Mouse (Mus musculus) cortical plate, adult 2 months (tissue): ENCODE measurements around the gene Nrxn1. TPM values are rescaled to one million over a fixed set of nuclear protein-coding genes. Genes with fewer than 3 reads are reported as not detected.
A peak's percentile ranks its signal among the peaks of the same experiment; 100 is the strongest.

Experiments
- H3K27ac ChIP-seq: fragments of 200-500 bp; 2 replicates; pipeline ENCODE4 v1.5.1; 2012; ENCODE audit warnings: low read length, control low read depth, inconsistent platforms; ENCODE audit not compliant: insufficient read depth
- H3K4me1 ChIP-seq: fragments of 200-500 bp; 2 replicates; pipeline ENCODE4 v1.6.1; 2011; ENCODE audit warnings: low read length; ENCODE audit not compliant: control insufficient read depth, insufficient read depth
- H3K4me3 ChIP-seq: fragments of 200-500 bp; 2 replicates; pipeline ENCODE4 v1.5.1; 2011; ENCODE audit warnings: mild to moderate bottlenecking, low read length, control low read depth; ENCODE audit not compliant: insufficient read depth
- CTCF ChIP-seq: fragments of 200-500 bp; IDR thresholded peaks from 2 replicates; pipeline ENCODE4 v1.5.1; 2011; ENCODE audit warnings: mild to moderate bottlenecking, control low read depth, low read length; ENCODE audit not compliant: insufficient read depth; ENCODE audit errors: extremely low read depth
- POLR2A ChIP-seq: fragments of 200-500 bp; IDR thresholded peaks from 2 replicates; pipeline ENCODE4 v1.6.1; 2011; ENCODE audit warnings: mild to moderate bottlenecking, low read length, control low read depth; ENCODE audit not compliant: insufficient read depth; ENCODE audit errors: extremely low read depth
- polyA plus RNA-seq: library from polyadenylated mRNA; depleted of rRNA; stranded (reverse); fragments of >200 nt; gene quantifications from 2 replicates; pipeline ENCODE4 v1.2.3, GENCODE M21; 2012

Nrxn1 gene
- polyA plus RNA-seq, 1 experiment, result 244 TPM

DNA sequence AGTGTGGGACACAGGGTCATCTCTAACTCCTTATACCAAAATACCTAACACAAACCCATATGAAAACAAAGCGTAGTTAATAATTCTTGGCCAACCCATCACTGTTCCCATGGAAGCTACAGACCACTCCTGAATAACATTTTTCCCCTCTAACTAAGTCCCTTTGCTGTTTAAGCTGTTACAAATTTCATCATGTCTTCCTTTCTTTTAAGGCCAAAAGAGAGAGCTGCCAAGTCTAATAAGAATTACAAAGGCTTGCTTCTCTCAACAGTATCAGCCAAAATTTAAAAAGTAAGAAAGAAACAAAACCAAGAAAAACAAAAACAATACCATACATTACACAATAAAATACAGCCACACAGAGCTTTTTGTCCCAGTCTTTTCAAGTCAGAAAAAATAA, 6.5 kb downstream of the Nrxn1 start:
- Histone ChIP-seq H3K27ac (no peak overlapping the region), H3K4me3 (peak overlapping the region; percentile 31; the same call in 1 of the 2 replicates), H3K4me1 (peaks cover 4% of the 10 kb centered on the region)
- TF ChIP-seq POLR2A, result no peak
- no peak for TF ChIP-seq CTCF

GRCm38 (mm10) chr17:91085416-91085815, 7.5 kb downstream of the Nrxn1 start:
- TF ChIP-seq POLR2A, result no peak
- no peak for TF ChIP-seq CTCF
- Histone ChIP-seq H3K4me3 (peak overlapping the region; percentile 23; the same call in 1 of the 2 replicates), H3K27ac (no peak overlapping the region), H3K4me1 (peaks cover 4% of the 10 kb centered on the region)

DNA sequence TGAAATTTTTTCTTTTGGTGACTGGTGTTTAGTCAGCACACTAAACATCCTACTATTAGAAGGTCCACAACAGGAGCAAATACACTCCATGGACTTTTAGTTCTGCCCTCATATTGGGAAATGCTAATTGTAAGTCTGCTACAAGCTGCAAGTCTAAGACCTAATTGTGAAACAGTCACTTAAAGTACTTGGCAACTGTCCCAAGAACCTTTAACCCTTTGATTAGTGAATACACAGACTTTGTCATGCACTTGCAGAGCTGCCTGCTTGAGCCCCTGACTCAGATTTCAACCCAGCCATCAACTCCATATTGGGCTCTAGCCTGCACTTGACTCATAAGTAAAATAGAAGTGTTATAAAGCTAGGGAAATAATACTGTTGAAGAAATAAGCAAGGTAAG, 13.8 kb downstream of the Nrxn1 start:
- TF ChIP-seq POLR2A (no peak), CTCF (no peak)
- Histone ChIP-seq H3K4me1 (peaks cover 5% of the 10 kb centered on the region), H3K4me3 (no peak overlapping the region), H3K27ac (no peak overlapping the region)

GRCm38 (mm10) chr17:91074780-91075179, 18.1 kb downstream of the Nrxn1 start:
- Histone ChIP-seq H3K27ac (no peak overlapping the region), H3K4me3 (no peak overlapping the region), H3K4me1 (peaks cover 4% of the 10 kb centered on the region)
- no peak for TF ChIP-seq POLR2A
- no peak for TF ChIP-seq CTCF

DNA sequence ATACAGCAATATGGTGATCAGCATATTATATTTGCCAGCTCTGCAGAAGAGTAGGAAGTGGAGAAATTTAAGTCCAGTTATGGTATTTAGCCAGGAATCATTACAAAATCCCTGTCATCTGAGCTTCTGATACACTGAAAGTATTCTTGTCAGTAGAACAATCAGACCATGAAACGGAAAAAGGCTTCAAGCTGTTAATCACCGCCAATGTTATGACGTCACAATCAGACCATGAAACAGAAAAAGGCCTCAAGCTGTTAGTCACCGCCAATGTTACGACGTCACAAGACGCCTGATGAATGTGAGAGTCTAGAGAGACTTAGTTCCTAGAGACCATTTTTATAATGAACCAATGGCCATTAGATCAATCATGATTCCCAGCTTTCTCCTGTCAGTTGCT, 59.4 kb downstream of the Nrxn1 start:
- Histone ChIP-seq H3K4me1 (no peaks in the 10 kb centered on the region; the same call in 1 of the 2 replicates), H3K4me3 (no peak overlapping the region), H3K27ac (no peak overlapping the region)
- no peak for TF ChIP-seq POLR2A
- TF ChIP-seq CTCF, result no peak

DNA sequence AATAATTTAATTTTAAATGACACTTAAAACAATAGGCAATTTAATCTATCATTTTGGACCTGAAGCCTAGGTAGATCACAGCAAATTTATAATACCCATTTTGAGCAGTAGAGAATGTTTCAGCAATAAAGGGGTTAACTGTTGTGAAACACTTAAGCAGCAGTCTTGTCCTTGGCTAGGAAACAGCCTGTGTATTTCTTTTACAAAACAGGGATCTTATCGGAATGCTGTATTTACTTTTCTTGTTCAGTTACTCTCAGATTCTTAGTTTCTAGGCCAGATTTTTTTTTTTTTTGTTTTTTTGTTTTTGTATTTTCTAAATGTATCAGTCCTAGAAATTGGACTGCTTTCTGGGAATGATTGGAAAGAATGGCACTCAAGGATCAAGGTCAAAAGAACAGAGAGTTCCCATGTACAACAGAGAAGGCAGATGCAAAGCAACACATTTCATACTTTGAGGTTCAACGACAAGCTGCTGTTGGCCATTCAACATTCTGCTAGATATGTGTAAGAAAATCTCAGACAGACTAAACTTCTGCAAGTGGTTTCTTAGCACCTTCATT, 67.7 kb downstream of the Nrxn1 start:
- Histone ChIP-seq H3K4me1 (no peaks in the 10 kb centered on the region; the same call in 1 of the 2 replicates), H3K27ac (no peak overlapping the region), H3K4me3 (no peak overlapping the region)
- TF ChIP-seq CTCF, result no peak
- TF ChIP-seq POLR2A, result no peak

DNA sequence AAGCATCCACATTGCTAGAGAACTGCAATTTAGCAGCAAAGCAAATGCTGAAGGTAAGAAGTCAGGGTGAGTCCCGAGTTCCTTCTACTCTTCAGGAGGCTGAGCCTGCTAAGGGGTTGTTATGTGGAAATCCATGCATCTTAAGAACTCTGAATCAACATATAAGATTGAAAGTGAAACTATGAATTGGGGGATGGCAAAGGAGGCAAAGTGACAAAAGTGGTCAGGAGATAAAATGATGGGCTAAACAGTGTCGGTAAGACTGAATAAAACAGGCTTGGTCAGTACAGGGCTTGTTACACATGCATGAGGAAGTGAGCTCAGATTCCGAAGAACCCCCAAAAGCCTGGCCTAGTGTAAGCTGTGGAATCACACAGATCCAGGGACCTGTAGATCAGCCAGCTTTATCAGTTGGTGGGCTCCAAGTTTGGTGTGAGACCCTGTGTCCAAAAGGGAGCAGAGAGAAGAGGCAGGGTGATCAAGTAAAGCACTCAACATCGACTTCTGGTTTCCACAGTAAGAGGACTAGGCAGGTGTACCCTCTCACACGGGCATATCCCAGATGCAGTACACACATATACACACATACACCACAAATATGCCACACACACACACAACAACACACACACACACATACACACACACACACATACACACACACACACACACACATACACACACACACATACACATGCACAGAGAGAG, 85.3 kb downstream of the Nrxn1 start:
- Histone ChIP-seq H3K4me1 (no peaks in the 10 kb centered on the region; the same call in 1 of the 2 replicates), H3K27ac (no peak overlapping the region), H3K4me3 (no peak overlapping the region)
- no peak for TF ChIP-seq POLR2A
- no peak for TF ChIP-seq CTCF

DNA sequence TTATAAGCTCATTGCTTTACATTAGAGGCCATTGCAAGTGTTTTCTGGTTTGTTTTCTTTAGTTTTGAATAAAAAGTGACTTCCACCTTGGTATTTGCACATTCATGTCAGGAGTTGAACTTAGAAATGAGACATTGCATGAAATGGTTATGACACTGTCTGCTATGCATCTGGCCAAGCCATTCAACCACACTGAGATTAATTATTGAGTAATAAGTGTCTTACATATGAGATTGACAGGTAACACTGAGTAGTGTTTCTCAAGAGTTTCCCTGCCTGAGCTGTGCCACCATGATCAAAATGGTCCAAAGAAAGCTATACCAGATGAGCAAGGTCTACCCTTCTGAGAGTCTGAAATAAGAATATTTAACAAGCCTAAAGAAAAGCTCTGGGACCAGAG, 92.5 kb downstream of the Nrxn1 start:
- no peak for TF ChIP-seq CTCF
- TF ChIP-seq POLR2A, result no peak
- Histone ChIP-seq H3K4me1 (peaks cover 2% of the 10 kb centered on the region; the same call in 1 of the 2 replicates), H3K27ac (peak overlapping the region; percentile 25; the same call in 1 of the 2 replicates), H3K4me3 (no peak overlapping the region)

GRCm38 (mm10) chr17:90999667-91000154, 93.2 kb downstream of the Nrxn1 start:
- peak overlapping the region; percentile 67 for H3K27ac ChIP-seq
- TF ChIP-seq CTCF (no peak), POLR2A (no peak)

DNA sequence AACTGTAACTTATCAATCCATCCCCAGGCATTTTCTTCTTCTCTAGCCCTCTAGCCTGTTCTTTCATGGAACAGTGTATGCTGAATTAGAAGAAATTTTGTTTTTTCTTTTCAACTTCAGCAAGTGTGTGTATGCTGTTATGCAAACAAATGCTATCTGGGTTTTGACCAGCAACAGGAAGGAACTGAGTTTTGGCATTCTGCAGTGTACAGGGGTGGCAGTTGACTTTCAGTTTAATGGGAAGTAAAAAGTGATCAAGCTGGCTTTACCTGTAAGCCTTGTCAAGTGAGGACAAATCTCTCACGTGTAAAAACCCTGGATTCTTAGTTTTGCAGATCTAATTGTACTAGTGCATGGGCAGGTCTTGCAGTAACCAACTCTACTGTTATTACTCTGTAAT, 95.2 kb downstream of the Nrxn1 start:
- H3K4me1 ChIP-seq, result peaks cover 3% of the 10 kb centered on the region; the same call in 1 of the 2 replicates
- H3K27ac ChIP-seq, result no peak overlapping the region
- no peak overlapping the region for H3K4me3 ChIP-seq
- TF ChIP-seq POLR2A, result no peak

More at GRCm38 (mm10) chr17:90999667-91000154, 93.2 kb downstream of the Nrxn1 start:
- H3K4me1 ChIP-seq, result peaks cover 3% of the 10 kb centered on the region; the same call in 1 of the 2 replicates
- no peak overlapping the region for H3K4me3 ChIP-seq
